Comparison of ENCODE assay signal across 18 mouse cellular contexts in genomic region chr5:52319499-52319898, GRCm38 (mm10). TPM values are rescaled to one million over a fixed set of nuclear protein-coding genes. Genes with fewer than 3 reads are reported as not detected.
DNase-seq lines count a peak whose midpoint lies in the region.
"Had no signal": no experiment of that assay in that cellular context is flagged by ENCODE, and none has a peak within 500 bp of the region (broad histone marks: within the 10 kb centered on the region; RNA-seq: fewer than 3 reads in every experiment).

No protein-coding gene starts in this region.

- DNase-seq in heart, adult 11 months, result peak; percentile 64
- DNase-seq in heart, adult 8-10 months (ENCODE audit: low spot score), result no peak
- DNase-seq in kidney, adult 9 months, result peak; percentile 9
- DNase-seq in kidney, postnatal 25 days, result no peak
- DNase-seq in testis, postnatal 10 days (ENCODE audit: low spot score), result peak; percentile 34
- DNase-seq in testis, postnatal 14 days (ENCODE audit: low spot score), result no peak
- DNase-seq: adrenal gland, adult 2 months; adrenal gland, postnatal 25 days; cerebellum, adult 11 months; cerebellum, adult 18-20 months; cerebellum, adult 8-10 months; cerebellum, adult 9-11 months; cerebellum, postnatal 14 days; cerebellum, postnatal 36 days; embryo, embryonic 11 days had no signal

RNA-seq across cellular contexts. Expression of gene Sod3, which starts 44.1 kb away (rescaled TPM):
- total RNA-seq in heart, adult 8-10 months (2022), result 10 to 100 TPM; 10.6 to 16.8 (median 13.2) TPM
- total RNA-seq: common myeloid progenitor, adult 5-6 weeks; ES-E14; MEL had no signal

Comparison
In these comparisons a context has a peak if more than half of its experiments do, and no peak if none do; other contexts are left out.
1. DNase-seq: peak in heart, adult 11 months (single experiment), kidney, adult 9 months (single experiment) and testis, postnatal 10 days (single experiment); none in heart, adult 8-10 months (single experiment), kidney, postnatal 25 days (0 of 2) and testis, postnatal 14 days (single experiment).